Comparison of ENCODE assay signal across 30 mouse cellular contexts in the genomic region with DNA sequence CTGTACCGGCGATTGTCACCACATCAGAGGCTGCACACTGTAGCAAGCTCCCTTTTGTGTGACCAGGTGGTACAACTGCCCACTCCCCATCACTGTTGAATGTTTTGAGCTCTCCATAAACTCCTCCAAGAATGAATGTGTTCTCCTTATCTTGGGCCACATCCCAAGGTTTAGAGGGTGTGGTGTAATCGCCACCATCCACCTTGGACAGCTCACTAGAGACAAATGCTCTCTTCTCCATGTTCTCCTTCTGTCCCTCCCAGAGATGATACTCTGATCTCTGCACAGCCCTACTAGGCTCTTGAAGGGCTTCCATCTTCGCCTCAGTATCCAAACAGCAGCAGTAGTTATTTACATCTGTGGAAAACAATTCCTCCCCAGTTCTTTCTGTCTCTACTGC. TPM values are rescaled to one million over a fixed set of nuclear protein-coding genes. Genes with fewer than 3 reads are reported as not detected.
DNase-seq lines count a peak whose midpoint lies in the region; ATAC-seq and TF ChIP-seq lines count a peak whose summit lies in the region.
"Had no signal": no experiment of that assay in that cellular context is flagged by ENCODE, and none has a peak within 500 bp of the region (broad histone marks: within the 10 kb centered on the region; RNA-seq: fewer than 3 reads in every experiment).

No protein-coding gene starts in this region.

- no peak overlapping the region for H3K4me3 ChIP-seq in midbrain, embryonic 11.5 days (ENCODE audit: low read depth, low read length)
- H3K4me3 ChIP-seq in midbrain, postnatal 0 days (ENCODE audit: low read depth, low read length) = no peak overlapping the region
- H3K4me3 ChIP-seq in liver, embryonic 15.5 days (replicated peaks) = no peak overlapping the region
- H3K4me3 ChIP-seq: hindbrain, embryonic 10.5 days; intestine, embryonic 15.5 days; limb, embryonic 12.5 days; megakaryocyte, embryonic 14.5 days; midbrain, embryonic 13.5 days had no signal

- H3K27me3 ChIP-seq in midbrain, embryonic 11.5 days (ENCODE audit: control insufficient read depth, insufficient read depth, low read length) = no peaks in the 10 kb centered on the region
- no peaks in the 10 kb centered on the region for H3K27me3 ChIP-seq in midbrain, postnatal 0 days (ENCODE audit: insufficient read depth, low read length)
- no peaks in the 10 kb centered on the region for H3K27me3 ChIP-seq in liver, embryonic 15.5 days
- H3K27me3 ChIP-seq: intestine, embryonic 15.5 days; limb, embryonic 12.5 days; megakaryocyte, embryonic 14.5 days; midbrain, embryonic 13.5 days had no signal

- no peak overlapping the region for H3K27ac ChIP-seq in midbrain, embryonic 11.5 days (ENCODE audit: low read depth, low read length)
- no peak overlapping the region for H3K27ac ChIP-seq in midbrain, postnatal 0 days (ENCODE audit: low read depth, low read length)
- H3K27ac ChIP-seq in liver, embryonic 15.5 days (replicated peaks) = peak overlapping the region; percentile 55
- H3K27ac ChIP-seq: hindbrain, embryonic 10.5 days; intestine, embryonic 15.5 days; kidney, postnatal 0 days; limb, embryonic 12.5 days; midbrain, embryonic 13.5 days had no signal

- no peaks in the 10 kb centered on the region for H3K9me3 ChIP-seq in midbrain, embryonic 11.5 days (ENCODE audit: control insufficient read depth, low read length)
- H3K9me3 ChIP-seq in midbrain, postnatal 0 days (ENCODE audit: low read length) = no peaks in the 10 kb centered on the region
- H3K9me3 ChIP-seq in liver, embryonic 15.5 days (replicated peaks) = no peaks in the 10 kb centered on the region
- H3K9me3 ChIP-seq: hindbrain, embryonic 10.5 days; intestine, embryonic 15.5 days; limb, embryonic 12.5 days; megakaryocyte, embryonic 14.5 days; midbrain, embryonic 13.5 days had no signal

- peaks cover 21% of the 10 kb centered on the region for H3K36me3 ChIP-seq in midbrain, embryonic 11.5 days (ENCODE audit: control insufficient read depth, insufficient read depth, low read length)
- H3K36me3 ChIP-seq in midbrain, postnatal 0 days (ENCODE audit: insufficient read depth, low read length) = peaks cover 38% of the 10 kb centered on the region
- H3K36me3 ChIP-seq in liver, embryonic 15.5 days (replicated peaks) = peaks cover 97% of the 10 kb centered on the region

- WGBS in midbrain, embryonic 11.5 days = 89% methylated on average over 4 of the region's 4 CpGs
- 95% methylated on average over 4 of the region's 4 CpGs for WGBS in midbrain, postnatal 0 days
- 81% methylated on average over 4 of the region's 4 CpGs for WGBS in liver, embryonic 15.5 days (ENCODE audit: insufficient replicate concordance)

- no peaks in the 10 kb centered on the region for H3K4me1 ChIP-seq in midbrain, embryonic 11.5 days (ENCODE audit: control insufficient read depth, insufficient read depth, low read length)
- no peaks in the 10 kb centered on the region for H3K4me1 ChIP-seq in midbrain, postnatal 0 days (ENCODE audit: insufficient read depth, low read length)
- H3K4me1 ChIP-seq in liver, embryonic 15.5 days (replicated peaks) = peaks cover 68% of the 10 kb centered on the region
- H3K4me1 ChIP-seq: hindbrain, embryonic 10.5 days; intestine, embryonic 15.5 days; limb, embryonic 12.5 days; midbrain, embryonic 13.5 days had no signal

- peak; percentile 31 for DNase-seq in midbrain, embryonic 11.5 days (ENCODE audit: low spot score, missing footprints)
- DNase-seq in midbrain, postnatal 0 days (ENCODE audit: low spot score) = no peak
- DNase-seq in c-Kit-positive CD71-positive TER-119-negative erythroid progenitor cells, embryonic 14.5 days (ENCODE audit: low read depth) = peak; percentile 48
- DNase-seq in liver = peak; percentile 56
- DNase-seq in left cerebral cortex, postnatal 14 days (ENCODE audit: low spot score in 2 of 2) = no peak
- DNase-seq in kidney, postnatal 4 days = no peak
- no peak for DNase-seq in frontal cortex, adult 2 months (ENCODE audit: extremely low spot score in 1 of 2, low spot score in 1 of 2)
- DNase-seq: adrenal gland, postnatal 25 days; cerebellum, adult 11-12 months; cerebellum, postnatal 10 days; heart, postnatal 14 days; kidney, adult 2 months; layer of hippocampus, postnatal 36 days; lung, adult 18-20 months; lung, postnatal 4 days; retina, postnatal 1 day; right cerebral cortex, postnatal 14 days; thymus, adult 2 months; thymus, postnatal 4 days had no signal

- ATAC-seq in midbrain, embryonic 11.5 days (ENCODE audit: low FRiP score) = no peak
- no peak for ATAC-seq in midbrain, postnatal 0 days (ENCODE audit: low FRiP score)
- peak; percentile 91 for ATAC-seq in liver, embryonic 15.5 days (ENCODE audit: insufficient read depth)
- ATAC-seq: CD4-positive, CD25-positive, alpha-beta regulatory T cell, adult 4 months; forebrain, embryonic 14.5 days; hindbrain, embryonic 16.5 days; intestine, embryonic 15.5 days; lung, postnatal 0 days; midbrain, embryonic 13.5 days had no signal

- H3K4me2 ChIP-seq in midbrain, embryonic 11.5 days = no peak overlapping the region
- H3K4me2 ChIP-seq in midbrain, postnatal 0 days (ENCODE audit: low read depth, low read length, poor library complexity, severe bottlenecking) = no peak overlapping the region
- peak overlapping the region; percentile 27 for H3K4me2 ChIP-seq in liver, embryonic 15.5 days
- H3K4me2 ChIP-seq: intestine, embryonic 15.5 days; limb, embryonic 12.5 days; midbrain, embryonic 13.5 days had no signal

- no peak overlapping the region for H3K9ac ChIP-seq in midbrain, embryonic 11.5 days (ENCODE audit: low read length)
- no peak overlapping the region for H3K9ac ChIP-seq in midbrain, postnatal 0 days (replicated peaks; ENCODE audit: low read length, poor library complexity, severe bottlenecking)
- no peak overlapping the region; the same call in 1 of the 2 replicates for H3K9ac ChIP-seq in liver, embryonic 15.5 days
- H3K9ac ChIP-seq: intestine, embryonic 15.5 days; limb, embryonic 12.5 days; midbrain, embryonic 13.5 days had no signal

- intact Hi-C loops in left cerebral cortex, postnatal 14 days (cut with DNase I) = no loop called here

- TF ChIP-seq CTCF in midbrain, postnatal 0 days (IDR thresholded peaks at IDR 0.05) = no peak

RNA-seq across cellular contexts. Expression of a gene that starts 21.0 kb away (rescaled TPM):
- polyA plus RNA-seq in midbrain, embryonic 11.5 days (2014; fragmentation: Nextera tagmentation; extraction: Ambion mirVana) = 41.2 TPM in 2 replicates
- 29.3 and 30.5 TPM in 2 replicates for total RNA-seq in midbrain, postnatal 0 days (2014; rRNA removed)
- polyA plus RNA-seq in midbrain, postnatal 0 days (2015; fragmentation: Nextera tagmentation; extraction: Ambion mirVana) = 51.0 and 53.3 TPM in 2 replicates
- polyA plus RNA-seq in liver, embryonic 15.5 days (2015; fragmentation: Nextera tagmentation; extraction: Ambion mirVana) = 9.0 and 9.5 TPM in 2 replicates
- total RNA-seq in left cerebral cortex, postnatal 14 days (2021) = 10 to 100 TPM; 77.9 to 82.0 TPM
- 58.8 and 59.8 TPM in 2 replicates for polyA plus RNA-seq in frontal cortex, adult 2 months (2012; rRNA removed)

Comparison
In these comparisons a context has a peak if more than half of its experiments do, and no peak if none do; other contexts are left out.
1. DNase-seq: peak in midbrain, embryonic 11.5 days (single experiment), c-Kit-positive CD71-positive TER-119-negative erythroid progenitor cells, embryonic 14.5 days (single experiment) and liver (single experiment); none in midbrain, postnatal 0 days (single experiment), left cerebral cortex, postnatal 14 days (0 of 2), kidney, postnatal 4 days (0 of 2) and frontal cortex, adult 2 months (0 of 2).